Mouse (Mus musculus) adrenal gland, postnatal 10 days (tissue): Measurements from ENCODE around the gene Mnat1. TPM values are rescaled to one million over a fixed set of nuclear protein-coding genes. Genes with fewer than 3 reads are reported as not detected.

ENCODE experiments used
- DNase-seq: peaks from one replicate; pipeline ENCODE4 v3.0.0; 2021; ENCODE audit warnings: mixed read lengths
- total RNA-seq, 2 experiments: library from RNA; stranded (reverse); gene quantifications; 2 replicates each; pipeline ENCODE4 v1.2.3; 2021

The Mnat1 gene
- total RNA-seq, 2 experiments from 2014 or later: 23.0 to 30.2 TPM

- DNase-seq: no peak
Measured at GRCm38 (mm10) chr12:73230196-73230595, 106.7 kb downstream of the Mnat1 start.

GRCm38 (mm10) chr12:73231552-73231951 lies 108.0 kb downstream of the Mnat1 start:
- DNase-seq: no peak

- no peak for DNase-seq
Measured at GRCm38 (mm10) chr12:73232586-73232985, 109.1 kb downstream of the Mnat1 start.

- no peak for DNase-seq
Measured at GRCm38 (mm10) chr12:73241960-73242359, 118.4 kb downstream of the Mnat1 start.

- no peak for DNase-seq
Measured at GRCm38 (mm10) chr12:73245687-73246086, 122.2 kb downstream of the Mnat1 start.

- DNase-seq: no peak
Measured at GRCm38 (mm10) chr12:73255006-73255405, 131.5 kb downstream of the Mnat1 start.

- no peak for DNase-seq
Measured at GRCm38 (mm10) chr12:73259269-73259668, 135.8 kb downstream of the Mnat1 start.

GRCm38 (mm10) chr12:73260339-73260738 lies 136.8 kb downstream of the Mnat1 start:
- no peak for DNase-seq

GRCm38 (mm10) chr12:73265381-73265978 lies 142.0 kb downstream of the Mnat1 start:
- no peak for DNase-seq

- DNase-seq: no peak
Measured at GRCm38 (mm10) chr12:73266597-73266996, 143.1 kb downstream of the Mnat1 start.

GRCm38 (mm10) chr12:73268497-73268896 lies 145.0 kb downstream of the Mnat1 start:
- DNase-seq: no peak

- no peak for DNase-seq
Measured at GRCm38 (mm10) chr12:73269531-73269930, 146.0 kb downstream of the Mnat1 start.

- DNase-seq: no peak
Measured at GRCm38 (mm10) chr12:73269933-73270332, 146.4 kb downstream of the Mnat1 start.

- DNase-seq: peak; percentile 22
Measured at GRCm38 (mm10) chr12:73274921-73275320, 151.4 kb downstream of the Mnat1 start.

GRCm38 (mm10) chr12:73286287-73287092 lies 163.0 kb downstream of the Mnat1 start, which contains the start of the genes Trmt5 and Slc38a6:
TSS of gene Trmt5 (minus strand) at chr12:73286710.
TSS of gene Slc38a6 (plus strand) at chr12:73286779.
- DNase-seq: peak; percentile 95

GRCm38 (mm10) chr12:73287609-73288008 lies 164.1 kb downstream of the Mnat1 start:
- DNase-seq: no peak

GRCm38 (mm10) chr12:73288626-73289025 lies 165.1 kb downstream of the Mnat1 start:
- DNase-seq: no peak

- no peak for DNase-seq
Measured at GRCm38 (mm10) chr12:73294884-73295283, 171.4 kb downstream of the Mnat1 start.

GRCm38 (mm10) chr12:73295505-73296140 lies 172.1 kb downstream of the Mnat1 start:
- no peak for DNase-seq

GRCm38 (mm10) chr12:73298621-73299020 lies 175.1 kb downstream of the Mnat1 start:
- DNase-seq: no peak

- DNase-seq: no peak
Measured at GRCm38 (mm10) chr12:73300531-73300930, 177.0 kb downstream of the Mnat1 start.

- peak; percentile 39 for DNase-seq
Measured at GRCm38 (mm10) chr12:73304636-73305035, 181.1 kb downstream of the Mnat1 start.

GRCm38 (mm10) chr12:73307750-73308149 lies 184.2 kb downstream of the Mnat1 start:
- no peak for DNase-seq
